Mouse (Mus musculus): ENCODE measurements around the gene Pde4d.

Gene Pde4d

GRCm38 (mm10) chr13:109168556-109169334, 719.0 kb downstream of the Pde4d start:
- no peak for DNase-seq (ENCODE audit: low read depth, low spot score)

GRCm38 (mm10) chr13:109169335-109169606, 719.5 kb downstream of the Pde4d start:
- DNase-seq (ENCODE audit: low read depth, low spot score): no peak

- peak; percentile 38 for DNase-seq (ENCODE audit: low read depth, low spot score)
Observed at GRCm38 (mm10) chr13:109171688-109172087, 721.9 kb downstream of the Pde4d start.

- DNase-seq (ENCODE audit: low read depth, low spot score): peak; percentile 26
Observed at GRCm38 (mm10) chr13:109175281-109175680, 725.5 kb downstream of the Pde4d start.

- no peak for DNase-seq (ENCODE audit: low read depth, low spot score)
Observed at GRCm38 (mm10) chr13:109175852-109176621, 726.3 kb downstream of the Pde4d start.

- DNase-seq (ENCODE audit: low read depth, low spot score): no peak
Observed at GRCm38 (mm10) chr13:109181363-109181762, 731.6 kb downstream of the Pde4d start.

- no peak for DNase-seq (ENCODE audit: low read depth, low spot score)
Observed at GRCm38 (mm10) chr13:109190652-109191051, 740.9 kb downstream of the Pde4d start.

GRCm38 (mm10) chr13:109191176-109191575, 741.4 kb downstream of the Pde4d start:
- peak; percentile 35 for DNase-seq (ENCODE audit: low read depth, low spot score)

- no peak for DNase-seq (ENCODE audit: low read depth, low spot score)
Observed at GRCm38 (mm10) chr13:109205541-109205940, 755.8 kb downstream of the Pde4d start.

- DNase-seq (ENCODE audit: low read depth, low spot score): no peak
Observed at GRCm38 (mm10) chr13:109208607-109209006, 758.9 kb downstream of the Pde4d start.

GRCm38 (mm10) chr13:109209413-109209812, 759.7 kb downstream of the Pde4d start:
- no peak for DNase-seq (ENCODE audit: low read depth, low spot score)

- peak; percentile 19 for DNase-seq (ENCODE audit: low read depth, low spot score)
Observed at GRCm38 (mm10) chr13:109210403-109210802, 760.7 kb downstream of the Pde4d start.

GRCm38 (mm10) chr13:109211471-109211870, 761.7 kb downstream of the Pde4d start:
- no peak for DNase-seq (ENCODE audit: low read depth, low spot score)

- no peak for DNase-seq (ENCODE audit: low read depth, low spot score)
Observed at GRCm38 (mm10) chr13:109211941-109212487, 762.3 kb downstream of the Pde4d start.

- DNase-seq (ENCODE audit: low read depth, low spot score): no peak
Observed at GRCm38 (mm10) chr13:109212788-109213473, 763.2 kb downstream of the Pde4d start.

GRCm38 (mm10) chr13:109219019-109219725, 769.4 kb downstream of the Pde4d start:
- DNase-seq (ENCODE audit: low read depth, low spot score): no peak

GRCm38 (mm10) chr13:109228967-109229617, 779.3 kb downstream of the Pde4d start:
- no peak for DNase-seq (ENCODE audit: low read depth, low spot score)

- no peak for DNase-seq (ENCODE audit: low read depth, low spot score)
Observed at GRCm38 (mm10) chr13:109229618-109230334, 780.0 kb downstream of the Pde4d start.

- DNase-seq (ENCODE audit: low read depth, low spot score): no peak
Observed at GRCm38 (mm10) chr13:109230335-109230987, 780.7 kb downstream of the Pde4d start.

Measured in telencephalon, adult 2 months (tissue).